Mouse (Mus musculus): ENCODE results near the gene Nlgn1. TPM values are rescaled to one million over a fixed set of nuclear protein-coding genes. Genes with fewer than 3 reads are reported as not detected.

Nlgn1 gene
- polyA plus RNA-seq, 1 experiment from 2014 or later, result 27.5 TPM

- peak overlapping the region; percentile 34 for H3K4me2 ChIP-seq (replicated peaks)
- H3K9ac ChIP-seq, result peak overlapping the region; percentile 21; the same call in 1 of the 2 replicates
- DNase-seq (ENCODE audit: low spot score) (no peak), ATAC-seq (ENCODE audit: low FRiP score) (no peak)
- no peaks in the 10 kb centered on the region for H3K9me3 ChIP-seq (ENCODE audit: control insufficient read depth, low read length)
- H3K4me3 ChIP-seq (replicated peaks; ENCODE audit: low read length), result no peak overlapping the region
- 0 out of 2 replicates have a peak overlapping the region, but pooled peaks have one; percentile 4 for H3K27ac ChIP-seq
- WGBS, result 24% methylated on average over 9 of the region's 9 CpGs
- no peaks in the 10 kb centered on the region for H3K27me3 ChIP-seq (ENCODE audit: control insufficient read depth, insufficient read depth, low read length)
- H3K36me3 ChIP-seq (replicated peaks; ENCODE audit: control insufficient read depth, insufficient read depth), result no peaks in the 10 kb centered on the region
- H3K4me1 ChIP-seq (replicated peaks; ENCODE audit: control insufficient read depth, insufficient read depth, low read length), result 0 out of 2 replicates have a peak, but pooled peaks cover 3% of the 10 kb centered on the region
Observed at GRCm38 (mm10) chr3:26134839-26135651, 197.2 kb downstream of the Nlgn1 start.

- Histone ChIP-seq H3K27ac (no peak overlapping the region), H3K9ac (no peak overlapping the region), H3K27me3 (ENCODE audit: control insufficient read depth, insufficient read depth, low read length) (no peaks in the 10 kb centered on the region), H3K36me3 (replicated peaks; ENCODE audit: control insufficient read depth, insufficient read depth) (no peaks in the 10 kb centered on the region), H3K4me2 (replicated peaks) (no peak overlapping the region), H3K4me3 (replicated peaks; ENCODE audit: low read length) (no peak overlapping the region), H3K4me1 (replicated peaks; ENCODE audit: control insufficient read depth, insufficient read depth, low read length) (0 out of 2 replicates have a peak, but pooled peaks cover 3% of the 10 kb centered on the region), H3K9me3 (ENCODE audit: control insufficient read depth, low read length) (no peaks in the 10 kb centered on the region)
- no peak for DNase-seq (ENCODE audit: low spot score)
- no peak for ATAC-seq (ENCODE audit: low FRiP score)
- WGBS, result 64% methylated on average over 2 of the region's 2 CpGs
Observed at GRCm38 (mm10) chr3:26130919-26131318, 201.3 kb downstream of the Nlgn1 start.

- H3K4me1 ChIP-seq (replicated peaks; ENCODE audit: control insufficient read depth, insufficient read depth, low read length), result 0 out of 2 replicates have a peak, but pooled peaks cover 3% of the 10 kb centered on the region
- ATAC-seq (ENCODE audit: low FRiP score) (no peak), DNase-seq (ENCODE audit: low spot score) (no peak)
Observed at GRCm38 (mm10) chr3:26129455-26129854, 202.8 kb downstream of the Nlgn1 start.

DNA sequence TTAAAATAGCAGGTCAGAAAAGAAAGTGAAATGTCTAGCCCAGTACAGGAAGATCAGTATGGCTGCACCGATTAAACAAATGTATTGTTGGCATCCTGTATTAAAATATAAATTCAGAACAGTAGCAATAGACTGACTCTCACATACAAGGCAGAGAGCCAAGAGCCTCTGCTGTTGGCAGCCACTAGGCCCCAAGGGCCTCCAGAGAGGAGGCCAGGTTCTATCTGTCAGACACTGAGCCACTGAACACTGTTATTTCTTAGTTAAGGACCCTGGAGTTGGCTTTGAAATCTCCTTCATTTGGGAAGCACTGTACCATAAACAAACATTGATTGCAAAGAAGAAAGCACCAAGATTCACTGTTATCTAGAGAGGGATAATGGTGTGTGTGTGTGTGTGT is 215.2 kb downstream of the Nlgn1 start:
- Histone ChIP-seq H3K9me3 (ENCODE audit: control insufficient read depth, low read length) (no peaks in the 10 kb centered on the region), H3K4me1 (replicated peaks; ENCODE audit: control insufficient read depth, insufficient read depth, low read length) (no peaks in the 10 kb centered on the region), H3K9ac (no peak overlapping the region), H3K4me3 (replicated peaks; ENCODE audit: low read length) (no peak overlapping the region), H3K27me3 (ENCODE audit: control insufficient read depth, insufficient read depth, low read length) (no peaks in the 10 kb centered on the region), H3K36me3 (replicated peaks; ENCODE audit: control insufficient read depth, insufficient read depth) (no peaks in the 10 kb centered on the region), H3K4me2 (replicated peaks) (no peak overlapping the region), H3K27ac (no peak overlapping the region)
- ATAC-seq (ENCODE audit: low FRiP score), result peak; percentile 51; the same call in 1 of the 2 replicates
- DNase-seq (ENCODE audit: low spot score), result no peak
- 79% methylated on average over 1 of the region's 1 CpGs for WGBS

More at GRCm38 (mm10) chr3:26129455-26129854, 202.8 kb downstream of the Nlgn1 start:
- WGBS, result 55% methylated on average over 6 of the region's 6 CpGs
- no peak overlapping the region for H3K9ac ChIP-seq
- no peaks in the 10 kb centered on the region for H3K27me3 ChIP-seq (ENCODE audit: control insufficient read depth, insufficient read depth, low read length)
- no peaks in the 10 kb centered on the region for H3K36me3 ChIP-seq (replicated peaks; ENCODE audit: control insufficient read depth, insufficient read depth)
- H3K9me3 ChIP-seq (ENCODE audit: control insufficient read depth, low read length), result no peaks in the 10 kb centered on the region
- no peak overlapping the region for H3K4me3 ChIP-seq (replicated peaks; ENCODE audit: low read length)
- H3K4me2 ChIP-seq (replicated peaks), result no peak overlapping the region
- no peak overlapping the region for H3K27ac ChIP-seq

- no peaks in the 10 kb centered on the region for H3K9me3 ChIP-seq (ENCODE audit: control insufficient read depth, low read length)
- no peak overlapping the region for H3K4me2 ChIP-seq (replicated peaks)
- no peak for DNase-seq (ENCODE audit: low spot score)
- no peaks in the 10 kb centered on the region for H3K36me3 ChIP-seq (replicated peaks; ENCODE audit: control insufficient read depth, insufficient read depth)
- no peak for ATAC-seq (ENCODE audit: low FRiP score)
- H3K4me3 ChIP-seq (replicated peaks; ENCODE audit: low read length), result no peak overlapping the region
- H3K27ac ChIP-seq, result no peak overlapping the region
- H3K9ac ChIP-seq, result no peak overlapping the region
- 86% methylated on average over 7 of the region's 7 CpGs for WGBS
- H3K27me3 ChIP-seq (ENCODE audit: control insufficient read depth, insufficient read depth, low read length), result no peaks in the 10 kb centered on the region
- H3K4me1 ChIP-seq (replicated peaks; ENCODE audit: control insufficient read depth, insufficient read depth, low read length), result no peaks in the 10 kb centered on the region
Observed at GRCm38 (mm10) chr3:26106361-26106760, 225.9 kb downstream of the Nlgn1 start.

GRCm38 (mm10) chr3:26105528-26105927 is 226.7 kb downstream of the Nlgn1 start:
- DNase-seq (ENCODE audit: low spot score) (no peak), ATAC-seq (ENCODE audit: low FRiP score) (no peak)
- no peak overlapping the region for H3K4me2 ChIP-seq (replicated peaks)
- no peaks in the 10 kb centered on the region for H3K36me3 ChIP-seq (replicated peaks; ENCODE audit: control insufficient read depth, insufficient read depth)
- no peaks in the 10 kb centered on the region for H3K27me3 ChIP-seq (ENCODE audit: control insufficient read depth, insufficient read depth, low read length)
- H3K9me3 ChIP-seq (ENCODE audit: control insufficient read depth, low read length), result no peaks in the 10 kb centered on the region
- no peak overlapping the region for H3K9ac ChIP-seq
- no peak overlapping the region for H3K4me3 ChIP-seq (replicated peaks; ENCODE audit: low read length)
- H3K4me1 ChIP-seq (replicated peaks; ENCODE audit: control insufficient read depth, insufficient read depth, low read length), result no peaks in the 10 kb centered on the region
- no peak overlapping the region for H3K27ac ChIP-seq
- 27% methylated on average over 3 of the region's 3 CpGs for WGBS

DNA sequence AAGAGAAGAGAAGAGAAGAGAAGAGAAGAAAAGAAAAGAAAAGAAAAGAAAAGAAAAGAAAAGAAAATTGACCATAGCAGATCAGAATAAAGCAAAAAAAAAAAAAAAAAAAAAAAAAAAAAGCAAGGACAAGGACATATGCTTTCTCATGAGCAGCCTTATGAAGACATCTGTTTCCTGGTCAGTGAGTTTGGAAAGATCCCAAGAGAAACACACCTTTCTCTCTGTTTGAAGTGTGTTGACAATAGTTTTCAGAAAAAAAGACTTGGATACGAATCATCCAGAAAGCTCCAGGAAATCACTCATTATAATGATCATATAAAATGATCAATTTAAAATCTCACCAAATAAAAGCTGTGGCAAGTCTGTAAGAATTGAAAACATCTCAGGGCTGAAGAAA is 230.0 kb downstream of the Nlgn1 start:
- Histone ChIP-seq H3K4me3 (replicated peaks; ENCODE audit: low read length) (no peak overlapping the region), H3K27ac (no peak overlapping the region), H3K9ac (no peak overlapping the region), H3K36me3 (replicated peaks; ENCODE audit: control insufficient read depth, insufficient read depth) (no peaks in the 10 kb centered on the region), H3K27me3 (ENCODE audit: control insufficient read depth, insufficient read depth, low read length) (no peaks in the 10 kb centered on the region), H3K9me3 (ENCODE audit: control insufficient read depth, low read length) (no peaks in the 10 kb centered on the region), H3K4me2 (replicated peaks) (no peak overlapping the region), H3K4me1 (replicated peaks; ENCODE audit: control insufficient read depth, insufficient read depth, low read length) (no peaks in the 10 kb centered on the region)
- 82% methylated on average over 1 of the region's 1 CpGs for WGBS
- ATAC-seq (ENCODE audit: low FRiP score) (no peak), DNase-seq (ENCODE audit: low spot score) (no peak)

- H3K27me3 ChIP-seq (ENCODE audit: control insufficient read depth, insufficient read depth, low read length), result no peaks in the 10 kb centered on the region
- H3K4me1 ChIP-seq (replicated peaks; ENCODE audit: control insufficient read depth, insufficient read depth, low read length), result no peaks in the 10 kb centered on the region
- no peak overlapping the region for H3K4me2 ChIP-seq (replicated peaks)
- H3K4me3 ChIP-seq (replicated peaks; ENCODE audit: low read length), result no peak overlapping the region
- H3K9me3 ChIP-seq (ENCODE audit: control insufficient read depth, low read length), result no peaks in the 10 kb centered on the region
- no peak for ATAC-seq (ENCODE audit: low FRiP score)
- no peak overlapping the region for H3K27ac ChIP-seq
- no peaks in the 10 kb centered on the region for H3K36me3 ChIP-seq (replicated peaks; ENCODE audit: control insufficient read depth, insufficient read depth)
- DNase-seq (ENCODE audit: low spot score), result no peak
- no peak overlapping the region for H3K9ac ChIP-seq
Observed at GRCm38 (mm10) chr3:26095551-26095950, 236.7 kb downstream of the Nlgn1 start.

DNA sequence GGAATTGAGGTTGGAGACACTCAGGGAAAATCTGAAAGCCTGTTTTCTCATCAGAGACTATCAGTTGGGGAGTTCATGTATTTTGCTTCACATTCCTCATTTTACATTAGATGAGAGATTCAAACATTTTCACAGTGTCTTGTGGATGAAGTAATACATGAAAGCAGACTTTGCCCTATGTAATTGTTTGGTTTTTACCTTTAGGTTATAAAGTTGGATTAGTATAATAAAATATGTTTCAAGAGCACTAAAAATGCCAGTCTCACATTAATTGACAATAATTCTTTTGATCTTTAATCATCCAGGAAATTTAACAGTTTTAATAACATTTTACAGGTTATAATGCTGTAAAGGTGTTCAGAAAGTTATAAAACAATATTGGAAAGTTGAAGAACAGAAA is 262.9 kb downstream of the Nlgn1 start:
- no peaks in the 10 kb centered on the region for H3K36me3 ChIP-seq (replicated peaks; ENCODE audit: control insufficient read depth, insufficient read depth)
- H3K9me3 ChIP-seq (ENCODE audit: control insufficient read depth, low read length), result no peaks in the 10 kb centered on the region
- H3K27me3 ChIP-seq (ENCODE audit: control insufficient read depth, insufficient read depth, low read length), result no peaks in the 10 kb centered on the region
- no peak overlapping the region for H3K4me3 ChIP-seq (replicated peaks; ENCODE audit: low read length)
- H3K27ac ChIP-seq, result no peak overlapping the region
- no peak overlapping the region for H3K9ac ChIP-seq
- DNase-seq (ENCODE audit: low spot score) (no peak), ATAC-seq (ENCODE audit: low FRiP score) (no peak)
- H3K4me2 ChIP-seq (replicated peaks), result no peak overlapping the region
- H3K4me1 ChIP-seq (replicated peaks; ENCODE audit: control insufficient read depth, insufficient read depth, low read length), result no peaks in the 10 kb centered on the region

Data from hindbrain, embryonic 14.5 days (tissue).